Comparison of ENCODE assay signal across 29 mouse cellular contexts in the genomic region with DNA sequence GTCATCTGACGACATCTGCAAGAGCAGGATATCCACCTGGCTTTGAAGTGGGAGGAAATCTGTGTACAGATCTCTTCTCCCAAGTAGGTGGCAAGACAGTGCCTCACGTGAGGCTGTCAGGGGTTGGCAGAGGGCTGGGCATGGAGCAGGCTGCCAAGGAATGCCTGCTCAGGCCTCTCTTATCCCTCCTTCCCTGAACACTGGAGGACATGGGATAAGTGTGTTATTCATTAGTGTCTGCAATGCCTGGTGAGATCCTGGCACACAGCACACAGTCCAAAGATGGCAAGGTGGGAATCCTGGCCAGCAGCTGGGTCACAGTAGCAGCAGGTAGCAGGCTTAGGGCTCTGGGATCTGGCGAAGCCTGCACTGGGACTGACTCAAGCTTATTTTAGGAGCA. TPM values are rescaled to one million over a fixed set of nuclear protein-coding genes. Genes with fewer than 3 reads are reported as not detected.
A peak's percentile ranks its signal among the peaks of the same experiment; 100 is the strongest.
DNase-seq lines count a peak whose midpoint lies in the region; ATAC-seq and TF ChIP-seq lines count a peak whose summit lies in the region.
"Had no signal": no experiment of that assay in that cellular context is flagged by ENCODE, and none has a peak within 500 bp of the region (broad histone marks: within the 10 kb centered on the region; RNA-seq: fewer than 3 reads in every experiment).

No protein-coding gene starts in this region.

- TF ChIP-seq POLR2A in cerebellum, adult 2 months (IDR thresholded peaks at IDR 0.05; ENCODE audit: borderline replicate concordance, insufficient read depth, low read length): no peak

- no peak for ATAC-seq in kidney, embryonic 14.5 days (ENCODE audit: low FRiP score, low TSS enrichment)
- no peak for ATAC-seq in neural tube, embryonic 15.5 days (ENCODE audit: low FRiP score)
- ATAC-seq: activated CD4-positive, CD25-positive, alpha-beta regulatory T cell, adult 4 months; forebrain, embryonic 13.5 days; hindbrain, postnatal 0 days; intestine, postnatal 0 days; liver, embryonic 12.5 days; midbrain, embryonic 13.5 days had no signal

- H3K4me2 ChIP-seq in kidney, embryonic 14.5 days (replicated peaks; ENCODE audit: low read depth, low read length): no peak overlapping the region
- no peak overlapping the region for H3K4me2 ChIP-seq in neural tube, embryonic 15.5 days
- H3K4me2 ChIP-seq: embryonic facial prominence, embryonic 12.5 days; forebrain, embryonic 13.5 days; heart, embryonic 13.5 days; limb, embryonic 13.5 days; liver, embryonic 12.5 days; midbrain, embryonic 13.5 days; neural tube, embryonic 12.5 days had no signal

- no peaks in the 10 kb centered on the region for H3K27me3 ChIP-seq in cerebellum, adult 2 months (ENCODE audit: control insufficient read depth, insufficient read depth, low read length)
- H3K27me3 ChIP-seq in kidney, embryonic 14.5 days (ENCODE audit: control insufficient read depth, insufficient read depth, low read length): no peaks in the 10 kb centered on the region
- H3K27me3 ChIP-seq in neural tube, embryonic 15.5 days (replicated peaks): no peaks in the 10 kb centered on the region
- H3K27me3 ChIP-seq: embryonic facial prominence, embryonic 12.5 days; forebrain, embryonic 13.5 days; heart, embryonic 13.5 days; limb, embryonic 13.5 days; liver, embryonic 12.5 days; megakaryocyte, embryonic 14.5 days; midbrain, embryonic 13.5 days; neural tube, embryonic 12.5 days had no signal

- H3K9me3 ChIP-seq in kidney, embryonic 14.5 days (ENCODE audit: control insufficient read depth, low read length): no peaks in the 10 kb centered on the region
- no peaks in the 10 kb centered on the region for H3K9me3 ChIP-seq in neural tube, embryonic 15.5 days (replicated peaks)
- H3K9me3 ChIP-seq: embryonic facial prominence, embryonic 12.5 days; forebrain, embryonic 13.5 days; heart, embryonic 13.5 days; hindbrain, embryonic 10.5 days; limb, embryonic 13.5 days; liver, embryonic 12.5 days; megakaryocyte, embryonic 14.5 days; midbrain, embryonic 13.5 days; neural tube, embryonic 12.5 days had no signal

- H3K27ac ChIP-seq in cerebellum, adult 2 months (ENCODE audit: insufficient read depth, low read length): no peak overlapping the region; the same call in 1 of the 2 replicates
- H3K27ac ChIP-seq in kidney, embryonic 14.5 days (ENCODE audit: low read depth, low read length): no peak overlapping the region
- H3K27ac ChIP-seq in gastrocnemius, adult 2 months: no peak overlapping the region
- H3K27ac ChIP-seq in neural tube, embryonic 15.5 days (replicated peaks): no peak overlapping the region
- H3K27ac ChIP-seq: embryonic facial prominence, embryonic 12.5 days; forebrain, embryonic 13.5 days; heart, embryonic 13.5 days; hindbrain, embryonic 10.5 days; hindbrain, postnatal 0 days; limb, embryonic 13.5 days; liver, embryonic 12.5 days; midbrain, embryonic 13.5 days; neural tube, embryonic 12.5 days had no signal

- intact Hi-C loops in heart, postnatal 10 days (cut with DNase I): no loop called here
- intact Hi-C loops in heart, postnatal 25 days (cut with DNase I): no loop called here
- intact Hi-C loops in gastrocnemius, adult 2 months (cut with DNase I): no loop called here

- H3K36me3 ChIP-seq in kidney, embryonic 14.5 days (ENCODE audit: control insufficient read depth, insufficient read depth, low read length): peaks cover 29% of the 10 kb centered on the region; the same call in 1 of the 2 replicates
- H3K36me3 ChIP-seq in neural tube, embryonic 15.5 days: peaks cover 43% of the 10 kb centered on the region

- peaks cover 13% of the 10 kb centered on the region for H3K4me1 ChIP-seq in cerebellum, adult 2 months (ENCODE audit: control insufficient read depth, insufficient read depth, low read length)
- H3K4me1 ChIP-seq in kidney, embryonic 14.5 days (ENCODE audit: control insufficient read depth, insufficient read depth, low read length): no peaks in the 10 kb centered on the region
- no peaks in the 10 kb centered on the region for H3K4me1 ChIP-seq in neural tube, embryonic 15.5 days
- H3K4me1 ChIP-seq: embryonic facial prominence, embryonic 12.5 days; forebrain, embryonic 13.5 days; limb, embryonic 13.5 days; midbrain, embryonic 13.5 days; neural tube, embryonic 12.5 days had no signal

- peak; percentile 37 to 44 for DNase-seq in heart, postnatal 10 days
- DNase-seq in heart, postnatal 25 days (ENCODE audit: low spot score): no peak
- DNase-seq in cerebellum, adult 2 months: peak; percentile 55 to 74
- DNase-seq in cerebellum, postnatal 25 days: peak; percentile 61 to 68
- no peak for DNase-seq in gastrocnemius, adult 2 months
- DNase-seq: adrenal gland, adult 8-10 months; B cell, adult 2 months; gastrocnemius, postnatal 10 days; kidney, postnatal 4 days; layer of hippocampus, adult 9-11 months; lung, adult 18-20 months; retina, postnatal 1 day; right cerebral cortex, postnatal 4 days; thymus, postnatal 36 days had no signal

- no peak overlapping the region for H3K9ac ChIP-seq in kidney, embryonic 14.5 days (ENCODE audit: low read depth, low read length)
- no peak overlapping the region for H3K9ac ChIP-seq in neural tube, embryonic 15.5 days (replicated peaks)
- H3K9ac ChIP-seq: embryonic facial prominence, embryonic 12.5 days; forebrain, embryonic 13.5 days; heart, embryonic 13.5 days; limb, embryonic 13.5 days; liver, embryonic 12.5 days; midbrain, embryonic 13.5 days; neural tube, embryonic 12.5 days had no signal

- no peak for TF ChIP-seq CTCF in cerebellum, adult 2 months (IDR thresholded peaks at IDR 0.05; ENCODE audit: borderline replicate concordance, insufficient read depth, low read depth, low read length)
- no peak for TF ChIP-seq CTCF in gastrocnemius, adult 2 months (IDR thresholded peaks at IDR 0.05)

- H3K4me3 ChIP-seq in cerebellum, adult 2 months (replicated peaks; ENCODE audit: insufficient read depth, low read depth, low read length): no peak overlapping the region
- H3K4me3 ChIP-seq in kidney, embryonic 14.5 days (ENCODE audit: low read length): no peak overlapping the region
- no peak overlapping the region for H3K4me3 ChIP-seq in gastrocnemius, adult 2 months
- H3K4me3 ChIP-seq in neural tube, embryonic 15.5 days (replicated peaks): no peak overlapping the region
- H3K4me3 ChIP-seq: embryonic facial prominence, embryonic 12.5 days; forebrain, embryonic 13.5 days; heart, embryonic 13.5 days; hindbrain, embryonic 10.5 days; limb, embryonic 13.5 days; liver, embryonic 12.5 days; megakaryocyte, embryonic 14.5 days; midbrain, embryonic 13.5 days; neural tube, embryonic 12.5 days had no signal

- 19% methylated on average over 3 of the region's 3 CpGs for WGBS in cerebellum, adult 2 months
- 89% methylated on average over 3 of the region's 3 CpGs for WGBS in kidney, embryonic 14.5 days
- WGBS in neural tube, embryonic 15.5 days: 88% methylated on average over 3 of the region's 3 CpGs

RNA-seq across cellular contexts. Expression of gene Adamts7, which starts 50.3 kb away (rescaled TPM):
- 10 to 100 TPM; 21.8 to 24.0 TPM for total RNA-seq in heart, postnatal 10 days (2021)
- total RNA-seq in heart, postnatal 25 days (2021): 10 to 100 TPM; 17.9 to 20.9 TPM
- polyA plus RNA-seq in cerebellum, adult 2 months (2012; rRNA removed): 0.34 and 0.49 TPM in 2 replicates
- 10.0 and 10.6 TPM in 2 replicates for polyA plus RNA-seq in kidney, embryonic 14.5 days (2014; fragmentation: Nextera tagmentation; extraction: Ambion mirVana)
- under 1 TPM; 0.41 to 0.59 TPM for total RNA-seq in gastrocnemius, adult 2 months (2021)
- polyA plus RNA-seq in neural tube, embryonic 15.5 days (2015; fragmentation: Nextera tagmentation; extraction: Ambion mirVana): 8.0 and 8.5 TPM in 2 replicates
- total RNA-seq: MEL had no signal
- polyA plus RNA-seq: activated CD4-positive, CD25-positive, alpha-beta regulatory T cell, adult 4 months had no signal

RNA-seq across cellular contexts. Expression of gene Tbc1d2b, which starts 57.5 kb away (rescaled TPM):
- total RNA-seq in heart, postnatal 10 days (2021): 10 to 100 TPM; 16.8 to 21.6 TPM
- total RNA-seq in heart, postnatal 25 days (2021): 10 to 100 TPM; 10.4 to 13.5 TPM
- polyA plus RNA-seq in cerebellum, adult 2 months (2012; rRNA removed): 14.9 and 18.4 TPM in 2 replicates
- 8.9 and 14.7 TPM in 2 replicates for polyA plus RNA-seq in kidney, embryonic 14.5 days (2014; fragmentation: Nextera tagmentation; extraction: Ambion mirVana)
- 1 to 10 TPM; 3.0 to 5.9 TPM for total RNA-seq in gastrocnemius, adult 2 months (2021)
- polyA plus RNA-seq in neural tube, embryonic 15.5 days (2015; fragmentation: Nextera tagmentation; extraction: Ambion mirVana): 6.1 and 7.6 TPM in 2 replicates

Comparison
In these comparisons a context has a peak if more than half of its experiments do, and no peak if none do; other contexts are left out.
1. DNase-seq: peak in heart, postnatal 10 days (2 of 2), cerebellum, adult 2 months (2 of 2) and cerebellum, postnatal 25 days (2 of 2); none in heart, postnatal 25 days (single experiment) and gastrocnemius, adult 2 months (single experiment).
2. RNA of gene Adamts7, which starts 50.3 kb away (total RNA-seq): 21.8 to 24.0 TPM in heart, postnatal 10 days and 17.9 to 20.9 TPM in heart, postnatal 25 days; 0.41 to 0.59 TPM in gastrocnemius, adult 2 months; every median in the first group is over 10 times any median in the second.